Mouse (Mus musculus): Measurements from ENCODE around the gene Nanog. TPM values are rescaled to one million over a fixed set of nuclear protein-coding genes. Genes with fewer than 3 reads are reported as not detected.

Nanog gene
- total RNA-seq, 2 experiments from 2014 or later = not detected

DNA sequence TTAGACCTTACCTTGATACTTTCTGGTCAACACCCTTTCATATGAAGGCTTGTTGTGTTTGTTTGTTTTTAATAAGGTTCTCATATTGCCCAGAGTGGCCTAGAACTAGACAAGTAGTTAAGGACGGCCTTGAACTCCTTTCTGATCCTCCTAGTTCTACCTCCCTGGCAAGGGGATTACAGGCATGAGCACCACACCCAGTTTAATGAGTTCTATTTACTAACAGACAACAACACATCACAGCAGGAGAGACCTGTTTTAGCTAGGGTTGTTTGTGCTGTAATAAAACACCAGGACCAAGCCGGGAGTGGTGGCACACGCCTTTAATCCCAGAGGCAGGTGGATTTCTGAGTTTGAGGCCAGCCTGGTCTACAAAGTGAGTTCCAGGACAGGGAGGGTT is 55.2 kb downstream of the Nanog start:
- no peak for DNase-seq (ENCODE audit: low spot score in 2 of 2)

DNA sequence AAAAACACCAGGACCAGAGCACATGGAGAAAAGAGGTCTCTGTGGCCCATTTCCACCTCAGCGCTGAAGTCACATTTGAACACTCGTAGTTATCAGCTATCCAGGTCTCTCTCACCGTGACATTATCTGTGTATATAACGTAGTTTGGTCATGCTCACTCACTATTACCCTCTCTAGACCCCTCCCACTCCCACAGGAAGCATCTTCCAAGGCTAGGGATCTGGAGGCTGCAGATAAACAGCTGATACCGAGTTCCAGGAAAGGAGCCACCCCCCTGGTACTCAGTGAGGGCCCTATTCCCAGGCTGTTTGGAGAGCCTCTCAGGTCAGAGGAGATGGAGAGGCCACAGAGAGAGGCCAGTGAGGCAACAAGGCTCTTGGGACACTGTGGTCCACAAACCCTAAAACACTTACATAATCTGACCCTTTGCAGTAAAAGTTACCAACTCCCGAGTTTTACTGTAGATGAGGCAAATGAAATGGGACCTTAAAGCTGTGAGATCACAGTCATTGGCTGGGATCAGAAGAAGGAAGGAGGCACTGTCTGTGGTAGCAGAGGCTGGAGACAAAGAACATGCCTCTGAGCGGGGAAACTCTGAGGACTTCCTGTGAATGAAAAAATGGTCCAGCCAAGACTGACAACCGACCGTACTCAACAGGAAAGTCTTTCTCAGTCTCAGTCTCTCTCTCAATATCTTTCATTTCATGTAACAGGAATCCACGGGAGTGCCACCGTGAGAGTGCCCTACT is 55.8 kb downstream of the Nanog start:
- DNase-seq (ENCODE audit: low spot score in 2 of 2) = no peak

DNA sequence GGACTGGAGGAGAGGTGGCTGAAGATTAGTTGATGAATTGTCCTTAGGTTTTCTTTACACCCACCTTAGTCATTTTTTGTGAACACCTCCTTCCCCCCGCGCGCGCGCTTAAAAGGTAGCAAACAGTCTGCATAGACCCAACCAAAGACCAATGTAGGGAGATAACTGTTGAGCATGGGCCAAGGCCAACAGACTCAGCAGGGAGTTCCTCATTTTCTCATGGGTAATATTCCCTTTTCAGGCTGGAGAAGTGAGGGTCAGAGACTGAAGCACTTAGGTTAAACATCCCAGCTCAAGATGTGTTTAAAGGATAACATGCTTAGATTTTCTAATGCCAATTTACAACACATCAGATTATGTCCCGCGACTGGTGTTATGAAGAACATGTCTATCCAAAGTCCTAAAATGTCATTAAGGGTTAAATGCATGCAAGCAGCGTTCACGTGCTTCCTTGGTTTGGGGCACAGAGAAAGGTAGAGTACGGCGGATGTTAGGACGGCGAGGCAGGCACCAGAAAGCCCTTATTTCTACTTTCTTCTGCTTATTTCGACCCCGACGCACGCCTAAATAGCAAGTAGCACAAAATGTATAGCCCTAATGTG is 56.7 kb downstream of the Nanog start:
- DNase-seq (ENCODE audit: low spot score in 2 of 2) = no peak

Other genes with a start within 250 kb of the Nanog start
- gene Rimklb, start 208.7 kb upstream of the Nanog start, total RNA-seq (2021) = 10 to 100 TPM; 58.1 to 58.7 TPM
- gene Mfap5, start 201.6 kb upstream of the Nanog start, total RNA-seq (2021) = not detected
- not detected for gene Aicda, start 153.7 kb upstream of the Nanog start, total RNA-seq (2021)
- gene Apobec1, start 105.0 kb upstream of the Nanog start, total RNA-seq (2021) = 1 to 10 TPM in 1 of 2 experiments, under 1 TPM in 1; 0.97 to 1.4 TPM
- not detected for gene Gdf3, start 97.4 kb upstream of the Nanog start, total RNA-seq (2021)
- gene Dppa3, start 81.1 kb upstream of the Nanog start, total RNA-seq (2021) = not detected
- 100 to 1,000 TPM; 110 to 113 TPM for gene Slc2a3, start 94.2 kb downstream of the Nanog start, total RNA-seq (2021)
- gene Foxj2, start 112.4 kb downstream of the Nanog start, total RNA-seq (2021) = 10 to 100 TPM; 29.1 to 29.9 TPM
- gene C3ar1, start 148.7 kb downstream of the Nanog start, total RNA-seq (2021) = under 1 TPM; 0.38 to 0.79 TPM
- 100 to 1,000 TPM; 212 to 213 TPM for gene Necap1, start 167.0 kb downstream of the Nanog start, total RNA-seq (2021)
- gene Clec4a1, start 214.4 kb downstream of the Nanog start, total RNA-seq (2021) = under 1 TPM; 0.27 to 0.41 TPM
- under 1 TPM; 0.38 to 0.82 TPM for gene Clec4a3, start 245.0 kb downstream of the Nanog start, total RNA-seq (2021)